Mouse (Mus musculus): ENCODE data around the gene Etnk2.

DNA sequence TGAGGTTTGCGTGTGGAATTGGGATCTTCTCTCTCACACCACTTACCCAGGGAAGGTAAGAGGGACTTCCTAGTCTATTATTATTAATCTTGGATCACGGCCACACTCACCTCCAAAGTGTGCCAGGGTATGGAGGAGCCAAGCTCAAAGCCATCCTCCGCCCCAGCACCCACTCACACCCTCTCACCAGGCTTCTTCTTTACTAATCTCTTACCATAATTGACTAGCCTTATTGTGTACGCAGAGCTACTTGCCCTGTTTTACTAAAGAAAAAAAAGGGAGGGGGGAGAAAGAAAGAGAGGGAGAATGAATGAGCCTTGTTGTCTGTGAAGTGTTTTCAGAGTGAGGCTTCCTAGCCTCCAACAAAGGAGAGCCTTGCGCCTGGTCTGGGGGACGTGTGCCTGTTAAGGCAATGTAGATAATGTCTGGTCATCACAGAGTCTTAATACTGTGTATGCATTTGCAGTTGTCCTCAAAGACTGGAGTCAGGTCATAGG, 35.0 kb upstream of the Etnk2 start:
- no peak for TF ChIP-seq CTCF (IDR thresholded peaks at IDR 0.05; ENCODE audit: borderline replicate concordance, control insufficient read depth, extremely low read depth, insufficient read depth, low read length, poor library complexity)
- no peak for TF ChIP-seq POLR2A (IDR thresholded peaks at IDR 0.05; ENCODE audit: control insufficient read depth, extremely low read depth, insufficient read depth, low read length, poor library complexity)

All from thymus, adult 2 months (tissue).